Mouse (Mus musculus): Measurements from ENCODE around the gene Has1. TPM values are rescaled to one million over a fixed set of nuclear protein-coding genes. Genes with fewer than 3 reads are reported as not detected.

Gene Has1
- polyA plus RNA-seq, 1 experiment, result 0.16 TPM

- 72% methylated on average over 27 of the region's 27 CpGs for WGBS
- H3K36me3 ChIP-seq (ENCODE audit: control insufficient read depth, insufficient read depth, low read length), result no peaks in the 10 kb centered on the region
- H3K27me3 ChIP-seq (ENCODE audit: control insufficient read depth, insufficient read depth, low read length), result no peaks in the 10 kb centered on the region
- no peak overlapping the region for H3K4me3 ChIP-seq (ENCODE audit: low read depth, low read length)
- no peaks in the 10 kb centered on the region for H3K4me1 ChIP-seq (ENCODE audit: control insufficient read depth, insufficient read depth, insufficient read length, low read length)
- no peak overlapping the region for H3K27ac ChIP-seq (ENCODE audit: insufficient read depth, low read depth, low read length)
- TF ChIP-seq POLR2A (IDR thresholded peaks at IDR 0.05; ENCODE audit: low read depth, low read length), result no peak
- TF ChIP-seq CTCF (IDR thresholded peaks at IDR 0.05; ENCODE audit: extremely low read depth, insufficient read length, insufficient replicate concordance, low read depth, low read length), result no peak
Observed at GRCm38 (mm10) chr17:17843534-17844261, 11.3 kb downstream of the Has1 start.

GRCm38 (mm10) chr17:17840796-17841195 lies 14.2 kb downstream of the Has1 start:
- Histone ChIP-seq H3K27me3 (ENCODE audit: control insufficient read depth, insufficient read depth, low read length) (no peaks in the 10 kb centered on the region), H3K36me3 (ENCODE audit: control insufficient read depth, insufficient read depth, low read length) (no peaks in the 10 kb centered on the region), H3K27ac (ENCODE audit: insufficient read depth, low read depth, low read length) (no peak overlapping the region), H3K4me1 (ENCODE audit: control insufficient read depth, insufficient read depth, insufficient read length, low read length) (no peaks in the 10 kb centered on the region), H3K4me3 (ENCODE audit: low read depth, low read length) (no peak overlapping the region)
- WGBS, result 83% methylated on average over 7 of the region's 7 CpGs
- no peak for TF ChIP-seq POLR2A (IDR thresholded peaks at IDR 0.05; ENCODE audit: low read depth, low read length)
- no peak for TF ChIP-seq CTCF (IDR thresholded peaks at IDR 0.05; ENCODE audit: extremely low read depth, insufficient read length, insufficient replicate concordance, low read depth, low read length)

GRCm38 (mm10) chr17:17839276-17839675 lies 15.7 kb downstream of the Has1 start:
- Histone ChIP-seq H3K4me1 (ENCODE audit: control insufficient read depth, insufficient read depth, insufficient read length, low read length) (no peaks in the 10 kb centered on the region), H3K36me3 (ENCODE audit: control insufficient read depth, insufficient read depth, low read length) (no peaks in the 10 kb centered on the region), H3K4me3 (ENCODE audit: low read depth, low read length) (no peak overlapping the region), H3K27me3 (ENCODE audit: control insufficient read depth, insufficient read depth, low read length) (no peaks in the 10 kb centered on the region), H3K27ac (ENCODE audit: insufficient read depth, low read depth, low read length) (no peak overlapping the region)
- TF ChIP-seq POLR2A (IDR thresholded peaks at IDR 0.05; ENCODE audit: low read depth, low read length) (no peak), CTCF (IDR thresholded peaks at IDR 0.05; ENCODE audit: extremely low read depth, insufficient read length, insufficient replicate concordance, low read depth, low read length) (no peak)
- 97% methylated on average over 2 of the region's 2 CpGs for WGBS

- Histone ChIP-seq H3K27me3 (ENCODE audit: control insufficient read depth, insufficient read depth, low read length) (no peaks in the 10 kb centered on the region), H3K27ac (ENCODE audit: insufficient read depth, low read depth, low read length) (peak overlapping the region; percentile 62), H3K4me1 (ENCODE audit: control insufficient read depth, insufficient read depth, insufficient read length, low read length) (no peaks in the 10 kb centered on the region), H3K4me3 (ENCODE audit: low read depth, low read length) (peak overlapping the region; percentile 71), H3K36me3 (ENCODE audit: control insufficient read depth, insufficient read depth, low read length) (no peaks in the 10 kb centered on the region)
- TF ChIP-seq POLR2A (IDR thresholded peaks at IDR 0.05; ENCODE audit: low read depth, low read length) (peak; percentile 82), CTCF (IDR thresholded peaks at IDR 0.05; ENCODE audit: extremely low read depth, insufficient read length, insufficient replicate concordance, low read depth, low read length) (peak; percentile 86; the same call in 1 of the 2 replicates)
- 1% methylated on average over 43 of the region's 43 CpGs for WGBS
Observed at GRCm38 (mm10) chr17:17837919-17838701, 16.9 kb downstream of the Has1 start.

GRCm38 (mm10) chr17:17837426-17837825 lies 17.6 kb downstream of the Has1 start:
- no peaks in the 10 kb centered on the region for H3K4me1 ChIP-seq (ENCODE audit: control insufficient read depth, insufficient read depth, insufficient read length, low read length)
- TF ChIP-seq POLR2A (IDR thresholded peaks at IDR 0.05; ENCODE audit: low read depth, low read length) (no peak), CTCF (IDR thresholded peaks at IDR 0.05; ENCODE audit: extremely low read depth, insufficient read length, insufficient replicate concordance, low read depth, low read length) (no peak)
- H3K27ac ChIP-seq (ENCODE audit: insufficient read depth, low read depth, low read length), result peak overlapping the region; percentile 23
- peak overlapping the region; percentile 71 for H3K4me3 ChIP-seq (ENCODE audit: low read depth, low read length)
- no peaks in the 10 kb centered on the region for H3K27me3 ChIP-seq (ENCODE audit: control insufficient read depth, insufficient read depth, low read length)
- H3K36me3 ChIP-seq (ENCODE audit: control insufficient read depth, insufficient read depth, low read length), result no peaks in the 10 kb centered on the region
- 12% methylated on average over 13 of the region's 13 CpGs for WGBS

- H3K4me1 ChIP-seq (ENCODE audit: control insufficient read depth, insufficient read depth, insufficient read length, low read length), result no peaks in the 10 kb centered on the region
- TF ChIP-seq POLR2A (IDR thresholded peaks at IDR 0.05; ENCODE audit: low read depth, low read length) (no peak), CTCF (IDR thresholded peaks at IDR 0.05; ENCODE audit: extremely low read depth, insufficient read length, insufficient replicate concordance, low read depth, low read length) (no peak)
- no peak overlapping the region for H3K4me3 ChIP-seq (ENCODE audit: low read depth, low read length)
- no peaks in the 10 kb centered on the region for H3K27me3 ChIP-seq (ENCODE audit: control insufficient read depth, insufficient read depth, low read length)
- no peak overlapping the region for H3K27ac ChIP-seq (ENCODE audit: insufficient read depth, low read depth, low read length)
- no peaks in the 10 kb centered on the region for H3K36me3 ChIP-seq (ENCODE audit: control insufficient read depth, insufficient read depth, low read length)
- WGBS, result 82% methylated on average over 5 of the region's 5 CpGs
Observed at GRCm38 (mm10) chr17:17836101-17836500, 18.9 kb downstream of the Has1 start.

GRCm38 (mm10) chr17:17834896-17835295 lies 20.1 kb downstream of the Has1 start:
- no peak overlapping the region for H3K4me3 ChIP-seq (ENCODE audit: low read depth, low read length)
- H3K27me3 ChIP-seq (ENCODE audit: control insufficient read depth, insufficient read depth, low read length), result no peaks in the 10 kb centered on the region
- TF ChIP-seq POLR2A (IDR thresholded peaks at IDR 0.05; ENCODE audit: low read depth, low read length), result no peak
- no peak for TF ChIP-seq CTCF (IDR thresholded peaks at IDR 0.05; ENCODE audit: extremely low read depth, insufficient read length, insufficient replicate concordance, low read depth, low read length)
- H3K27ac ChIP-seq (ENCODE audit: insufficient read depth, low read depth, low read length), result no peak overlapping the region
- H3K4me1 ChIP-seq (ENCODE audit: control insufficient read depth, insufficient read depth, insufficient read length, low read length), result no peaks in the 10 kb centered on the region
- H3K36me3 ChIP-seq (ENCODE audit: control insufficient read depth, insufficient read depth, low read length), result no peaks in the 10 kb centered on the region
- WGBS, result 6% methylated on average over 1 of the region's 1 CpGs

Measured in small intestine, adult 2 months (tissue).